Mouse (Mus musculus) heart, embryonic 14.5 days (tissue): ENCODE data around the gene Pmvk. TPM values are rescaled to one million over a fixed set of nuclear protein-coding genes. Genes with fewer than 3 reads are reported as not detected.
A peak's percentile ranks its signal among the peaks of the same experiment; 100 is the strongest.
"Not testable (repeated sequence)": the region's sequence is repeated elsewhere in the genome, so short reads cannot be mapped to it uniquely, and the experiment has no call there.

Source experiments
- ATAC-seq: fragments of 200-750 bp; cut with Nextera tagmentation; 2 replicates; pipeline ENCODE4 v1.8.0; 2017; ENCODE audit warnings: low read depth, moderate TSS enrichment; ENCODE audit not compliant: insufficient number of reproducible peaks, insufficient read depth, low FRiP score
- H3K27ac ChIP-seq, 2 experiments: fragments of 200-500 bp in 1 of 2; fragments of 300-500 bp in 1 of 2; sonication (generic) in 1 of 2; replicated peaks in 1 of 2; 2 replicates each; pipeline ENCODE4 v1.5.1; 2012 to 2014; ENCODE audit warnings: low read depth in 2 of 2, low read length in 2 of 2, control low read depth in 1 of 2, mild to moderate bottlenecking in 1 of 2, mixed read lengths in 1 of 2; ENCODE audit not compliant: control insufficient read depth in 1 of 2, insufficient read depth in 1 of 2
- H3K27me3 ChIP-seq: fragments of 300-500 bp; sonication (generic); 2 replicates; pipeline ENCODE4 v1.6.1; 2014; ENCODE audit warnings: mild to moderate bottlenecking, low read length, control low read depth; ENCODE audit not compliant: control insufficient read depth, insufficient read depth
- H3K36me3 ChIP-seq: fragments of 300-500 bp; sonication (generic); 2 replicates; pipeline ENCODE4 v1.6.1; 2014; ENCODE audit warnings: mild to moderate bottlenecking, control low read depth, low read length, mixed read lengths; ENCODE audit not compliant: control insufficient read depth, insufficient read depth
- H3K4me1 ChIP-seq, 2 experiments: fragments of 200-500 bp in 1 of 2; fragments of 300-500 bp in 1 of 2; sonication (generic) in 1 of 2; 2 replicates each; pipeline ENCODE4 v1.6.1; 2012 to 2014; ENCODE audit warnings: low read length in 2 of 2, control low read depth in 1 of 2, mixed read lengths in 1 of 2; ENCODE audit not compliant: control insufficient read depth in 2 of 2, insufficient read depth in 2 of 2
- H3K4me2 ChIP-seq: fragments of 300-500 bp; sonication (generic); 2 replicates; pipeline ENCODE4 v1.6.1; 2014; ENCODE audit warnings: mild to moderate bottlenecking, low read length
- H3K4me3 ChIP-seq, 2 experiments: fragments of 200-500 bp in 1 of 2; fragments of 300-500 bp in 1 of 2; sonication (generic) in 1 of 2; 2 replicates each; pipeline ENCODE4 v1.5.1; 2012 to 2014; ENCODE audit warnings: low read length in 2 of 2, mild to moderate bottlenecking in 2 of 2, control low read depth in 1 of 2, low read depth in 1 of 2, moderate library complexity in 1 of 2; ENCODE audit not compliant: control insufficient read depth in 1 of 2, insufficient read depth in 1 of 2
- H3K9ac ChIP-seq: fragments of 300-500 bp; sonication (generic); 2 replicates; pipeline ENCODE4 v1.6.1; 2014; ENCODE audit warnings: mild to moderate bottlenecking, low read length
- H3K9me3 ChIP-seq: fragments of 300-500 bp; sonication (generic); 2 replicates; pipeline ENCODE4 v1.6.1; 2016; ENCODE audit warnings: low read length, control low read depth; ENCODE audit not compliant: control insufficient read depth
- WGBS: fragments of 180-500 bp; shearing (Covaris S2); extraction: QIAGEN DNeasy Blood & Tissue Kit; methylation state at CpG from one replicate; pipeline ENCODE4 v1.1.7; 2014; 5-methylcytosine and 5-hydroxymethylcytosine counted together
- polyA plus RNA-seq: library from polyadenylated mRNA; unstranded; fragments of >200 nt; fragmentation: Nextera tagmentation; extraction: Ambion mirVana; gene quantifications from 2 replicates; pipeline ENCODE4 v1.2.1, GENCODE M21; 2014

The Pmvk gene
- polyA plus RNA-seq, 1 experiment from 2014 or later = 56.8 TPM

- Histone ChIP-seq H3K9ac (peak overlapping the region; percentile 77), H3K4me1 (peaks cover 14 to 41% of the 10 kb centered on the region in 2 experiments), H3K4me3 (peak overlapping the region; percentile 56 to 75), H3K36me3 (peaks cover 36% of the 10 kb centered on the region), H3K27ac (peak overlapping the region; percentile 82 to 99), H3K9me3 (no peaks in the 10 kb centered on the region), H3K4me2 (peak overlapping the region; percentile 87), H3K27me3 (no peaks in the 10 kb centered on the region)
- peak; percentile 78 for ATAC-seq
- WGBS = 2% methylated on average over 11 of the region's 11 CpGs
Measured at GRCm38 (mm10) chr3:89421002-89421774, 33.2 kb upstream of the Pmvk start.

- no peak for ATAC-seq
- H3K4me1 ChIP-seq = peaks cover 14 to 35% of the 10 kb centered on the region in 2 experiments
Measured at GRCm38 (mm10) chr3:89421810-89422473, 32.4 kb upstream of the Pmvk start.

GRCm38 (mm10) chr3:89422556-89423205 is 31.7 kb upstream of the Pmvk start:
- Histone ChIP-seq H3K4me1 (peaks cover 14 to 29% of the 10 kb centered on the region in 2 experiments), H3K4me3 (peak overlapping the region; percentile 12 to 75; a peak in 3 of 4 replicates), H3K9ac (peak overlapping the region; percentile 77), H3K36me3 (peaks cover 44% of the 10 kb centered on the region), H3K9me3 (no peaks in the 10 kb centered on the region), H3K27me3 (no peaks in the 10 kb centered on the region), H3K27ac (peak overlapping the region in 1 of 2 experiments; percentile 99; a peak in 2 of 4 replicates), H3K4me2 (peak overlapping the region; percentile 87)
- ATAC-seq = no peak
- WGBS = 64% methylated on average over 6 of the region's 6 CpGs

More at GRCm38 (mm10) chr3:89421810-89422473, 32.4 kb upstream of the Pmvk start:
- Histone ChIP-seq H3K9ac (peak overlapping the region; percentile 77), H3K4me2 (peak overlapping the region; percentile 87), H3K9me3 (no peaks in the 10 kb centered on the region), H3K36me3 (peaks cover 37% of the 10 kb centered on the region), H3K27ac (peak overlapping the region; percentile 64 to 99), H3K27me3 (no peaks in the 10 kb centered on the region), H3K4me3 (peak overlapping the region; percentile 56 to 75)
- WGBS = 6% methylated on average over 22 of the region's 22 CpGs

GRCm38 (mm10) chr3:89424416-89425140 is 29.8 kb upstream of the Pmvk start:
- H3K4me2 ChIP-seq = no peak overlapping the region
- WGBS = 89% methylated on average over 5 of the region's 5 CpGs
- ATAC-seq = no peak
- no peaks in the 10 kb centered on the region for H3K9me3 ChIP-seq
- H3K4me3 ChIP-seq = no peak overlapping the region
- H3K27me3 ChIP-seq = no peaks in the 10 kb centered on the region
- H3K4me1 ChIP-seq = peaks cover 12 to 29% of the 10 kb centered on the region in 2 experiments
- H3K9ac ChIP-seq = no peak overlapping the region
- H3K36me3 ChIP-seq = peaks cover 50% of the 10 kb centered on the region
- H3K27ac ChIP-seq = no peak overlapping the region

GRCm38 (mm10) chr3:89425141-89425525 is 29.2 kb upstream of the Pmvk start:
- no peak overlapping the region for H3K4me2 ChIP-seq
- no peaks in the 10 kb centered on the region for H3K9me3 ChIP-seq
- no peaks in the 10 kb centered on the region for H3K27me3 ChIP-seq
- peaks cover 50% of the 10 kb centered on the region for H3K36me3 ChIP-seq
- H3K9ac ChIP-seq = no peak overlapping the region
- H3K4me3 ChIP-seq = no peak overlapping the region
- 84% methylated on average over 5 of the region's 5 CpGs for WGBS
- H3K4me1 ChIP-seq = peaks cover 9 to 24% of the 10 kb centered on the region in 2 experiments
- H3K27ac ChIP-seq = no peak overlapping the region
- ATAC-seq = no peak

- Histone ChIP-seq H3K27ac (no peak overlapping the region), H3K4me1 (peaks cover 10 to 20% of the 10 kb centered on the region in 2 experiments), H3K27me3 (no peaks in the 10 kb centered on the region), H3K36me3 (peaks cover 50% of the 10 kb centered on the region), H3K4me3 (no peak overlapping the region), H3K4me2 (no peak overlapping the region), H3K9ac (no peak overlapping the region), H3K9me3 (no peaks in the 10 kb centered on the region)
- WGBS = 91% methylated on average over 4 of the region's 4 CpGs
- no peak for ATAC-seq
Measured at GRCm38 (mm10) chr3:89425876-89426275, 28.5 kb upstream of the Pmvk start.

GRCm38 (mm10) chr3:89429021-89429420 is 25.3 kb upstream of the Pmvk start:
- H3K4me3 ChIP-seq = not testable (repeated sequence)

More at GRCm38 (mm10) chr3:89429021-89429420, 25.3 kb upstream of the Pmvk start:
- 90% methylated on average over 6 of the region's 7 CpGs for WGBS
- Histone ChIP-seq H3K4me1 (peaks cover 7 to 13% of the 10 kb centered on the region in 2 experiments), H3K36me3 (peaks cover 64% of the 10 kb centered on the region)
- H3K4me2 ChIP-seq, H3K27ac ChIP-seq, H3K27me3 ChIP-seq, H3K9me3 ChIP-seq, H3K9ac ChIP-seq, ATAC-seq: not testable (repeated sequence)
